Mouse (Mus musculus) forebrain, embryonic 15.5 days (tissue): ENCODE measurements around the gene Asb6. TPM values are rescaled to one million over a fixed set of nuclear protein-coding genes. Genes with fewer than 3 reads are reported as not detected.

ENCODE experiments used
- polyA plus RNA-seq: library from polyadenylated mRNA; unstranded; fragments of >200 nt; fragmentation: Nextera tagmentation; extraction: Ambion mirVana; gene quantifications from 2 replicates; pipeline ENCODE4 v1.2.1, GENCODE M21; 2015

Gene Asb6
- polyA plus RNA-seq, 1 experiment from 2014 or later = 43.3 TPM

Other genes with a start within 250 kb of the Asb6 start
- gene Cstad, start 235.3 kb downstream of the Asb6 start, polyA plus RNA-seq = 0.63 and 1.4 TPM in 2 replicates
- 2.6 and 3.7 TPM in 2 replicates for gene 1700001O22Rik, start 26.7 kb downstream of the Asb6 start, polyA plus RNA-seq
- 117 and 131 TPM in 2 replicates for gene Ntmt1, start 22.5 kb downstream of the Asb6 start, polyA plus RNA-seq
- 1.6 and 3.1 TPM in 2 replicates for gene Prrx2, start 4.6 kb upstream of the Asb6 start, polyA plus RNA-seq
- gene Ptges, start 99.5 kb upstream of the Asb6 start, polyA plus RNA-seq = 2.2 and 2.7 TPM in 2 replicates
- gene Tor1b, start 122.6 kb upstream of the Asb6 start, polyA plus RNA-seq = 23.6 and 23.7 TPM in 2 replicates
- gene Tor1a, start 137.6 kb upstream of the Asb6 start, polyA plus RNA-seq = 102 and 103 TPM in 2 replicates
- gene BC005624, start 151.9 kb upstream of the Asb6 start, polyA plus RNA-seq = 84.2 and 85.9 TPM in 2 replicates
- gene Usp20, start 151.9 kb upstream of the Asb6 start, polyA plus RNA-seq = 38.8 and 39.8 TPM in 2 replicates